Mouse (Mus musculus) right cerebral cortex, postnatal 4 days (tissue): ENCODE results near the gene Scrn1.

Experiments
- DNase-seq: peaks from one replicate; pipeline ENCODE4 v3.0.0-alpha.2; 2022

Gene Scrn1

DNA sequence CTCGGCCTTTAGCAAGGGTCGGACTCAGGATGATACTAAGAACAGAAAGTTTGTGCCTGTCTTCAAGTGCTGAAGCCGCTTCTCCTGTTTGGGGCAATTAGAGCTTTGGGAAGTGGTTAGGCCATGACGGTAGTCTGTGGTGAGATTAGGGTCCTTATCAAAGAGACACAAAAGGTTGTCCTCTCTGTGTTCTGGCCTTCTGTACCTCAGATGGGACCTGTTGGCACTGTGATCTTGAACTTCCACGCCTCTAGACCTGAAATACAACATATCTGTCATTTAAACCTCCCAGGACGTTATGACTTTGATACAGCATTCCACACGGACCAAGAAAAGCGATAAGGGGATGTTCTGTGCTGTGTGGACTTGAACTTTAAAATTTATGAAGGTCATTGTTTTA lies 37.6 kb downstream of the Scrn1 start:
- DNase-seq = no peak

- DNase-seq = no peak
Observed at GRCm38 (mm10) chr6:54518758-54519157, 47.5 kb downstream of the Scrn1 start.

- DNase-seq = no peak
Observed at GRCm38 (mm10) chr6:54516512-54517134, 49.7 kb downstream of the Scrn1 start.

GRCm38 (mm10) chr6:54512256-54512655 lies 54.0 kb downstream of the Scrn1 start:
- no peak for DNase-seq

DNA sequence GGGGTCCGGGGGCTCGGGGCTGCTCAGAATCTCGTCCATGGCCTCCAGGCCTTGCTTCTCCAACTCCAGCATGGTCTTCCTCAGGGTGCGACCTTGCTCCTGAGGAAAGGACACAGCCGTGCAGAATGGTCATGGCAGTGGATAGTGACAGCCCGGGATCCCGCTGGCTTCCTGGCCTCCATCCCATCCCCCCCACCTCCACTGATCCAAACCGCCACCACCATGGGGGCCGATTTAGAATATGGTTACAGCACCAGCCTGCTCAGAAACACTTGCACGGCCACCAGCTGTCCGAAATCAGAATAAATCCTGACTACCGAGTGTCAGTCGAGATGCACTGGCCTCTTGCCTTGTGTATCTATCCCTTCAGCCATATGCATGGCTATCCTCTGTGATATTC lies 57.0 kb downstream of the Scrn1 start:
- no peak for DNase-seq

DNA sequence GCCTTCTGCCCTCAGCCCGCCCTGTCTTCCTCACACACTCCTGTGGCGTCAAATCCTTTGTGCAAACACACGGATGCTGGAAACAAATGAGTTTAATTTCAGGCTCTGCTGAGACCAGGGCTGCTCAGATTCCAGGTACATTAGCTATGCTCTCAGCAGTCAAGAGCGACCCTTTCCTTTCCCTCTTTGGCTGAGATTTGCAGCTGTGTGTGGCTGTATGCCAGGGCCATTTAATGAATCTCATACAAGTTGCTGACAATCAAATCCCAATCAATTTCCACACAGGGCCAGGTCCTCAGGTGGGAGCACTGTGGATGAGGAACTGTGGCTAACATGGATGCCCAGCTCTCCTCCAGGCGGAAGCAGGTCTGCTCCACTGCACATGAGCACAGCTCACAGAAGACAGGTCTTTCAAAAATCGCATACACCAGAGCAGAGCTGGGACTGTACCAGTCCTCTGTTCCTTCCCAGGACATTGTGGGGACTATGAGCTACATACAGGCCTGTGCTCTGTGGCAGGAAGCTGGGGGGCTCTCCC lies 58.0 kb downstream of the Scrn1 start:
- DNase-seq = no peak

- DNase-seq = no peak
Observed at GRCm38 (mm10) chr6:54507808-54508207, 58.5 kb downstream of the Scrn1 start.

GRCm38 (mm10) chr6:54507002-54507401 lies 59.3 kb downstream of the Scrn1 start:
- peak; percentile 52 for DNase-seq

DNA sequence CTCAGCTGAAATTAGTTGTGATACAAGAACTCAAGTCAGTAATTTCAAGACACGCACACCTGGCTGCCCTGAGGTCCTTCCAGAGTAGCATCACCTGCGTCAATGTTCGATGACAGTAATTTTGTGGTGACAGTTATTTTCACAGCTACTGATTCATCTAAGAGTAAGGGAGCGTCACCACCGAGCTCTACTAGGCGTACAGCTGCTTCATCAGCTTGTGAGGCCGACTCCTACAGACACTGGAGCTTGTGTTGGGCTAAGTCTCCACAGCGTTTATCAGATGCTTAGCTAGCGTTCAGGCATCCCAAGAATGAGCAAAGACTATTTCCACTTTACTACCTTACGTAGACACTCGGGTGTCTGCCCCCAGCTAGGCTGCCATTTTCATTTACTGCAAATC lies 60.0 kb downstream of the Scrn1 start:
- no peak for DNase-seq

DNA sequence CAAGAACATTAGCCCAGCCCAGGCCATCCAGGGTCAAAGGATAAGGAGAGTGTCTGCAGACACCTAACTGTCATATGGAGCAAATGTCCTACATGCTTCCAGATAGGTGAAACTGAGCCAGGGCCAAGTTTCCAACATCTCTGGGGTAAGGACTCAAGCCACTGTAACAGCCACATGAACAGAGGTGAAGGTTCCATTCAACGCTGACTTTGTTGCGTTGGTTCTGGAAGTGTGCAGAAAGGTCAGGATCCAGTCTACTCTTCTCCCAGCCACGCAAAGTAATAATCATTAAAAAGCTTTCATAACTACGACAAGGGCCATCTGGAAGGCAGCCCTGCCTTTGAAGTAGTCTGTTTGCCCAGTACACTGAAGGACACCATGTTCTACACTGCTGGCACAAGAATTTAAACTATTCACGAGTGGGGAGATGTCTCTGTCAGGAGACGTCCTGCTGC lies 63.6 kb downstream of the Scrn1 start:
- no peak for DNase-seq

- DNase-seq = no peak
Observed at GRCm38 (mm10) chr6:54496214-54496613, 70.1 kb downstream of the Scrn1 start.

GRCm38 (mm10) chr6:54494612-54495398 lies 71.5 kb downstream of the Scrn1 start:
- DNase-seq = no peak

- no peak for DNase-seq
Observed at GRCm38 (mm10) chr6:54494097-54494496, 72.2 kb downstream of the Scrn1 start.

GRCm38 (mm10) chr6:54491074-54491473 lies 75.2 kb downstream of the Scrn1 start:
- DNase-seq = no peak

GRCm38 (mm10) chr6:54485973-54486569 lies 80.2 kb downstream of the Scrn1 start:
- no peak for DNase-seq

- DNase-seq = no peak
Observed at GRCm38 (mm10) chr6:54485435-54485901, 80.8 kb downstream of the Scrn1 start.

GRCm38 (mm10) chr6:54485000-54485399 lies 81.3 kb downstream of the Scrn1 start:
- DNase-seq = no peak

GRCm38 (mm10) chr6:54481390-54482112 lies 84.7 kb downstream of the Scrn1 start:
- DNase-seq = no peak

DNA sequence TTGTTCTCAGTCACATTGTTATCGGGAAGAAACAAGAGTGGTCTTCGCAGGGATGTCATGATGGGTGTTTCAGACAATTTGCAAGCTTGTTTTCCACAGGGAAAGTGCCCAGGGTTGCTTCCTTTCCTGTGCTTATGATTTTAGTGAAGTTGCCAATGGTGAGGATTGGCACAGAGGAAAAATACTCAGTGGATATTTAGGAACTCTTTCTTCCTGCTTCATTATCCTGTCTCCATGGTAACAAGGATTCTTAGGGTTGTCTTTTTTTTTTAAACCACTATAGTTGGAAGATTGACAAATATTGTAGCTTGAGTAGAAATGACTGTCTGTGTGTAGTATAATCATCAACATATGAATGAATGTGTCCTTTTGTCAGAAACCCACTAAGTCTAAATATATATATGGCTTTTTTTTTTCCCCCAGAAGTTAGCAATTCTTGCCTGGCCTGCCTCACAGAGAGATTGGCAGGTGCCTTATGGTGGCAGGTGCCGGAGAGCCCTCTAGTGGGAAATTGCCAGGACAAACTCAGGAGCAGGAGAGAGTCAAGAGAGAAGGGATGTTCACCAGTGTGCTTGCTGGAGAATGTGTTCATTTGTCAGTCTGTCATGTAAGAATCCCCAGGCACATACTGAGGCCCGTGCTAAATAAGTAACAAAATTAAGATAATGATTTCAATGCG lies 87.5 kb downstream of the Scrn1 start:
- no peak for DNase-seq

DNA sequence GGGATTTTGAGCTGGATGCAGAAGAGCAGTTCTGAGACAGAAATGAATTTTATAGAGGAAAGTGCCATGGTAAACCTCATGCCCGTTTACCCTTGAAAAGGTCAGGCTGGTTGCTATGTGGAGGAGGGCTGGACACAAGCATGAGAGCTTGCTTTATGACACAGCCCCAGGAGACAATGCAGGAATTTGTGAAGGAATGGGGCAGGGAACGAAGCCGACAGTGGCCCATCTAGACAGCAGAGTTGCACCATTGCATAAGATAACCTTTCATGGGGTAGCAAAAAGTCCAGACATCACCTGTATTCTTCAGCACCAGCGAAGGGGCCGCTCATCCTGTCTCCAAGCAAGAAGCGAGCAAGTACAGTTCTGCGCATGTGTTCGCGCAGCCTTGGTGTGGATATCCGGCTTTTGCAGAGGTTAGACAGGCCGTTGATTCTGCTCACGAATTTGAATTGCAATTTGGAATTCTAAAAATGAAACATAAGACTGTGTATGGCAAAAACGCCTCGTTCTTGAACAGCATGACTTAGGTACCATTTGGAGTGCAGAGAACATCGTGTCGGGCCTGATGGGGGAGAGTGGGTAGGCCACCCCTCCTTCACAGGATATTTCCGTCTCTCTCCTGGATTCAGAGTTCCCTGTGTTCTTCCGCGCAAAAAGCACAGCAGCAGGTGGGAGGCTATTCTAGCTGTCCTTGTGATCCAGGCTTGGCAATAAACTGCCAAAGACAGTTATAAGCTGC lies 90.2 kb downstream of the Scrn1 start:
- DNase-seq = no peak

DNA sequence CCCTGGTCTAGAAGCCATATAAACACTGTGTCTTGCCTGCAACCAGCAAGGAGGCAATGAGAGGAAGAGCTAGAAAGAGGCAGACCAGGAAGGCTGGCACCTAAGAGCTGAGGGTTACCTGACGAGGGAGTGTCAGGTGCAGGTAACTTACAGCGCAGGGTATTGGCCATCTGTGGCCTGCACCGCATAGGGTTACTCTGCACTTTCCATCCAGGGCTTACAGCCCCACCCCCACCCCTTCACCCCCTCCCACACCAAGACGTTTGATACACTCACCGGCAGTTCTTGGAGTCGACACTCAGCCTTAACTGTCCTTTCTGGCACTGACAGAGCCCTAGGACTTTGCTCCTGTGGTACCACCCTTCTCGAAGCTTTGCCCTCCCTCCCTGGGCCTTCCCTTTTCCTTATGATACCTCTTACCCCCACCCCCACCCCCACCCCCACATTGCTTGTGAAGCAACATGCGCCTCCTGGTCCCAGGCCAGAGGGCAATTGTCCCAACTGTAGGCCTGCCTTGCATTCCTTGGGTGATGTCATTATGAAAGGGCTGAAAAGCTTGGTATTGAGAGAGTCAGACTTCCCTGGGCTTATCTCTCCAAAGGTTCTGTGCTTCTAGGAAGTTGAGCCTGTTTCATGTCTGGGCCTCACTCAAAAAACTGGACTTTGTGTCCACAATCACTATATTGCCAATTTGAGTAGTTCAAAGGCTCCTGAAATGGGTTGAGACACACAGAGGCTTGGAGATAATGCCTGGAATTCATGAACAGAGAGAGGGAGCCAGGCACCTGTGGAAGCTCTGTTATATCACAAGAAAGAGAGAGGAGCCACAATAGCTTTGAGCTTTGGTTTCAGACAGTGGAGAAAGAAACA lies 93.2 kb downstream of the Scrn1 start:
- DNase-seq = no peak
